Mouse (Mus musculus): Measurements from ENCODE around the gene Pik3c2a. TPM values are rescaled to one million over a fixed set of nuclear protein-coding genes. Genes with fewer than 3 reads are reported as not detected.
A peak's percentile ranks its signal among the peaks of the same experiment; 100 is the strongest.

Gene Pik3c2a
- 23.4 and 26.5 TPM in 2 replicates for polyA plus RNA-seq (2014; fragmentation: Nextera tagmentation; extraction: Ambion mirVana)

DNA sequence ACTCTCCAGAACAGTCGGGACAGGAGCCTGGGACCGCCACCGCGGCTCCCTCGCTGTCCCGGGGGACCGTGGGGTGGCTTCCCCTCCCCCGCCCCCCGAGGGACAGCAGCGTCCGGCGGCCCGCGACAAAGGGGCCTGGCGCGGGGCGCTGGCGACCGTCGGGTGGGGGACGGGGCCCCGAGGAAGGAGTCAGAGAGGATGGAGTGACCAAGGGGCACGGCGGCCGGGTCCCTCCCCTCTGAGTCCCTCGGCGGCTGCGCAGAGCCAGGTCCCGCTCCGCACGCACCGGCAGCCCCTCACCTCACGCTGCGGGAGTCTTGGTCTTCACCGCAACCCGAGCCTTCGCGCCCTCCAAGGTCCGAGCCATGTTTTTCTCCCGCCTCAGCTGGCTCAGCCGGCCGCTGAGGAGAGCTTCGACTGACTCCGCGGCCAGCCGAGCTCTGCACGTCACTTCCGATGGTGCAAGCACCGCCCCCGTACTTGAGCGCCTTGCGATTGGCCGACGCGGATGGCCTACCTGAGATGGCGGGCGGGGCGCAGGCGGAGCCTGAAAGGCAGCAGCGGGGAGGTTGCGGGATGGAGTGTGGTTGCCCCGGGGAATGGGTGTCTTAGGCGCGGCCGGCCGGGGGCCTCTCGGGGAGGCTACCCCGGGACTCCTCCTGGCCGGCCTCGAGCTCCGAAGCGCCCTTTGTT lies at the start of gene Pik3c2a:
Gene Pik3c2a, minus strand, starts transcription at position 446 of the 693 bp plus-strand sequence.
- under 1% methylated on average over 65 of the region's 72 CpGs for WGBS
- peak within 1 kb of the TSS; percentile 81 for H3K4me3 ChIP-seq (ENCODE audit: low read depth, low read length)
- ATAC-seq (ENCODE audit: low FRiP score) (peak; percentile 100), DNase-seq (ENCODE audit: low spot score) (peak; percentile 96)
- peak within 1 kb of the TSS; percentile 92 for H3K27ac ChIP-seq (ENCODE audit: low read depth, low read length)
- no peaks in the 10 kb centered on the region for H3K9me3 ChIP-seq (ENCODE audit: control insufficient read depth, low read length)
- no peaks in the 10 kb centered on the region for H3K36me3 ChIP-seq (ENCODE audit: control insufficient read depth, insufficient read depth, low read length)
- no peaks in the 10 kb centered on the region for H3K27me3 ChIP-seq (ENCODE audit: control insufficient read depth, insufficient read depth, low read length)
- peak within 1 kb of the TSS; percentile 88 for H3K9ac ChIP-seq (ENCODE audit: low read depth, low read length)
- peak within 1 kb of the TSS; percentile 81 for H3K4me2 ChIP-seq (replicated peaks; ENCODE audit: low read depth, low read length)
- H3K4me1 ChIP-seq (replicated peaks; ENCODE audit: control insufficient read depth, insufficient read depth, low read length), result peaks cover 5% of the 10 kb centered on the region; the same call in 1 of the 2 replicates

- no peaks in the 10 kb centered on the region for H3K36me3 ChIP-seq (ENCODE audit: control insufficient read depth, insufficient read depth, low read length)
- no peak for ATAC-seq (ENCODE audit: low FRiP score)
- no peaks in the 10 kb centered on the region for H3K27me3 ChIP-seq (ENCODE audit: control insufficient read depth, insufficient read depth, low read length)
- no peaks in the 10 kb centered on the region for H3K9me3 ChIP-seq (ENCODE audit: control insufficient read depth, low read length)
- no peak overlapping the region for H3K27ac ChIP-seq (ENCODE audit: low read depth, low read length)
- no peak overlapping the region for H3K4me2 ChIP-seq (replicated peaks; ENCODE audit: low read depth, low read length)
- WGBS, result 84% methylated on average over 4 of the region's 4 CpGs
- no peak for DNase-seq (ENCODE audit: low spot score)
- H3K4me3 ChIP-seq (ENCODE audit: low read depth, low read length), result no peak overlapping the region
- no peak overlapping the region for H3K9ac ChIP-seq (ENCODE audit: low read depth, low read length)
- H3K4me1 ChIP-seq (replicated peaks; ENCODE audit: control insufficient read depth, insufficient read depth, low read length), result no peaks in the 10 kb centered on the region
Observed at GRCm38 (mm10) chr7:116491113-116491512, 47.9 kb upstream of the Pik3c2a start.

- Histone ChIP-seq H3K9me3 (ENCODE audit: control insufficient read depth, low read length) (no peaks in the 10 kb centered on the region), H3K36me3 (ENCODE audit: control insufficient read depth, insufficient read depth, low read length) (no peaks in the 10 kb centered on the region), H3K27ac (ENCODE audit: low read depth, low read length) (no peak overlapping the region), H3K27me3 (ENCODE audit: control insufficient read depth, insufficient read depth, low read length) (no peaks in the 10 kb centered on the region), H3K4me2 (replicated peaks; ENCODE audit: low read depth, low read length) (no peak overlapping the region), H3K4me1 (replicated peaks; ENCODE audit: control insufficient read depth, insufficient read depth, low read length) (no peaks in the 10 kb centered on the region), H3K9ac (ENCODE audit: low read depth, low read length) (no peak overlapping the region), H3K4me3 (ENCODE audit: low read depth, low read length) (no peak overlapping the region)
- WGBS, result 86% methylated on average over 1 of the region's 1 CpGs
- DNase-seq (ENCODE audit: low spot score), result no peak
- no peak for ATAC-seq (ENCODE audit: low FRiP score)
Observed at GRCm38 (mm10) chr7:116485062-116485601, 41.9 kb upstream of the Pik3c2a start.

- Histone ChIP-seq H3K9me3 (ENCODE audit: control insufficient read depth, low read length) (no peaks in the 10 kb centered on the region), H3K36me3 (ENCODE audit: control insufficient read depth, insufficient read depth, low read length) (no peaks in the 10 kb centered on the region), H3K4me3 (ENCODE audit: low read depth, low read length) (no peak overlapping the region), H3K9ac (ENCODE audit: low read depth, low read length) (no peak overlapping the region), H3K4me2 (replicated peaks; ENCODE audit: low read depth, low read length) (no peak overlapping the region), H3K4me1 (replicated peaks; ENCODE audit: control insufficient read depth, insufficient read depth, low read length) (no peaks in the 10 kb centered on the region), H3K27ac (ENCODE audit: low read depth, low read length) (no peak overlapping the region), H3K27me3 (ENCODE audit: control insufficient read depth, insufficient read depth, low read length) (no peaks in the 10 kb centered on the region)
- 89% methylated on average over 5 of the region's 5 CpGs for WGBS
- no peak for DNase-seq (ENCODE audit: low spot score)
- ATAC-seq (ENCODE audit: low FRiP score), result no peak
Observed at GRCm38 (mm10) chr7:116484213-116484612, 41.0 kb upstream of the Pik3c2a start.

DNA sequence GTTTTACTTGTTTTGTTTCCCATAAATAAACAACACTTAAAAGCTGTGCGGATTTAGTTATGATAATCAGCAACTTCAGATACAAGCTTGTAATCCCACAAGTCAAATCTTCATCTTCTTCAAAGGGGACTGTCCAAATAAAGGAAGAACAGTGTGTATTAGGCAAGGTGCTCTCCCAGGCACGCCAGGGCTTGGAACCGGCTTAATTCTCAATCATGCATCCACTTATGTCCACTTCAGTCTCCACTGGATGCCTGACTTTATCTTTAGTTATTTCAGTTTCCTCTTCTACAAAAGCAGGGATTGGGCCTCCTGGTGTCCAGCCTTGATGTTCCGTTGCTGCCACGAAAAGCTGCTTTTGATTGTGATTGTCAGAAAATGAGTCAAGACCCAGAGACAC lies 40.5 kb upstream of the Pik3c2a start:
- Histone ChIP-seq H3K27me3 (ENCODE audit: control insufficient read depth, insufficient read depth, low read length) (no peaks in the 10 kb centered on the region), H3K36me3 (ENCODE audit: control insufficient read depth, insufficient read depth, low read length) (no peaks in the 10 kb centered on the region), H3K9ac (ENCODE audit: low read depth, low read length) (no peak overlapping the region), H3K4me3 (ENCODE audit: low read depth, low read length) (no peak overlapping the region), H3K4me2 (replicated peaks; ENCODE audit: low read depth, low read length) (no peak overlapping the region), H3K27ac (ENCODE audit: low read depth, low read length) (no peak overlapping the region), H3K9me3 (ENCODE audit: control insufficient read depth, low read length) (no peaks in the 10 kb centered on the region), H3K4me1 (replicated peaks; ENCODE audit: control insufficient read depth, insufficient read depth, low read length) (no peaks in the 10 kb centered on the region)
- DNase-seq (ENCODE audit: low spot score), result no peak
- WGBS, result 88% methylated on average over 5 of the region's 5 CpGs
- no peak for ATAC-seq (ENCODE audit: low FRiP score)

DNA sequence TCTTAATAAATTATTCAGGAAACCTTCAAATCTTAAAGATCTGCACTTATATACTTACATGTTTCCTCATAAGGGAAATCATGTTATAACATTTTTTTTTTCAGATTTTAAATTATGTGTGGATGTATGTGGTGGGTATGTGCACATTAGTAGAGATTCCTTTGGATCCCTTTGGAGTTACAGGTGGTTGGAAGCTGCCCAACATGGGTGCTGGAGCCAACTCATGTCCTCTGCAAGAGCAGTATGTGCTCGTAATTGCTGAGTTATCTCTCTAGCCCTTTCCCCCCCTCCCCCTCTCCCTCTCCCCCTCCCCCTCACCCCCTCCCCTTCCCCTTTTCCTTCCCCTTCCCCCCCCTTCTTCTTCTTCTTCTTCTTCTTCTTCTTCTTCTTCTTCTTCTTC lies 39.9 kb upstream of the Pik3c2a start:
- Histone ChIP-seq H3K27ac (ENCODE audit: low read depth, low read length) (no peak overlapping the region), H3K4me3 (ENCODE audit: low read depth, low read length) (no peak overlapping the region), H3K9me3 (ENCODE audit: control insufficient read depth, low read length) (no peaks in the 10 kb centered on the region), H3K36me3 (ENCODE audit: control insufficient read depth, insufficient read depth, low read length) (no peaks in the 10 kb centered on the region), H3K4me2 (replicated peaks; ENCODE audit: low read depth, low read length) (no peak overlapping the region), H3K9ac (ENCODE audit: low read depth, low read length) (no peak overlapping the region), H3K4me1 (replicated peaks; ENCODE audit: control insufficient read depth, insufficient read depth, low read length) (no peaks in the 10 kb centered on the region), H3K27me3 (ENCODE audit: control insufficient read depth, insufficient read depth, low read length) (no peaks in the 10 kb centered on the region)
- WGBS, result 53% methylated on average over 1 of the region's 1 CpGs
- no peak for ATAC-seq (ENCODE audit: low FRiP score)
- DNase-seq (ENCODE audit: low spot score), result no peak

GRCm38 (mm10) chr7:116476264-116476663 lies 33.0 kb upstream of the Pik3c2a start:
- Histone ChIP-seq H3K9ac (ENCODE audit: low read depth, low read length) (no peak overlapping the region), H3K27me3 (ENCODE audit: control insufficient read depth, insufficient read depth, low read length) (no peaks in the 10 kb centered on the region), H3K36me3 (ENCODE audit: control insufficient read depth, insufficient read depth, low read length) (no peaks in the 10 kb centered on the region), H3K4me3 (ENCODE audit: low read depth, low read length) (no peak overlapping the region), H3K9me3 (ENCODE audit: control insufficient read depth, low read length) (no peaks in the 10 kb centered on the region), H3K27ac (ENCODE audit: low read depth, low read length) (no peak overlapping the region), H3K4me2 (replicated peaks; ENCODE audit: low read depth, low read length) (no peak overlapping the region), H3K4me1 (replicated peaks; ENCODE audit: control insufficient read depth, insufficient read depth, low read length) (no peaks in the 10 kb centered on the region)
- ATAC-seq (ENCODE audit: low FRiP score) (no peak), DNase-seq (ENCODE audit: low spot score) (no peak)
- 89% methylated on average over 5 of the region's 5 CpGs for WGBS

DNA sequence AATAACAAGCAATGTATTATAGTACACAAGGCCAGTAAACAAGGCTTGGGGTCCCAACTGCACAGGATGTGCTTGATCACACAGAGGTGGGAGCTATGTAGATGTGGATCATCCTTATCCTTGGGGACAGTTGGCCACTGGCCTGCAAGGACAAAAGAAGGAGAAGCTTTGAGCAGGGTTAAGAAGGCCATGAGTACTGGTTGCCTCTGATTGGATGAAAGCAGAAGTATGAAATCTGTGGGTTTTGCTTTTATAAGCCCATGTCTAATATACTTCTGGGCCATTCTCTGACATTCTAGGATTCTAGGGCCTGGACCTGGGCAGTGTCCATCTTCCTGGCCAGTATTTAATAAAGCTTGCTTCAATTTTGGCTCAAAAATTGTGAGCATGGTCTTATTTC lies 32.6 kb upstream of the Pik3c2a start:
- DNase-seq (ENCODE audit: low spot score), result no peak
- no peak overlapping the region for H3K4me3 ChIP-seq (ENCODE audit: low read depth, low read length)
- H3K36me3 ChIP-seq (ENCODE audit: control insufficient read depth, insufficient read depth, low read length), result no peaks in the 10 kb centered on the region
- no peak for ATAC-seq (ENCODE audit: low FRiP score)
- H3K27me3 ChIP-seq (ENCODE audit: control insufficient read depth, insufficient read depth, low read length), result no peaks in the 10 kb centered on the region
- no peak overlapping the region for H3K27ac ChIP-seq (ENCODE audit: low read depth, low read length)
- H3K4me1 ChIP-seq (replicated peaks; ENCODE audit: control insufficient read depth, insufficient read depth, low read length), result no peaks in the 10 kb centered on the region
- no peak overlapping the region for H3K9ac ChIP-seq (ENCODE audit: low read depth, low read length)
- no peaks in the 10 kb centered on the region for H3K9me3 ChIP-seq (ENCODE audit: control insufficient read depth, low read length)
- H3K4me2 ChIP-seq (replicated peaks; ENCODE audit: low read depth, low read length), result no peak overlapping the region

DNA sequence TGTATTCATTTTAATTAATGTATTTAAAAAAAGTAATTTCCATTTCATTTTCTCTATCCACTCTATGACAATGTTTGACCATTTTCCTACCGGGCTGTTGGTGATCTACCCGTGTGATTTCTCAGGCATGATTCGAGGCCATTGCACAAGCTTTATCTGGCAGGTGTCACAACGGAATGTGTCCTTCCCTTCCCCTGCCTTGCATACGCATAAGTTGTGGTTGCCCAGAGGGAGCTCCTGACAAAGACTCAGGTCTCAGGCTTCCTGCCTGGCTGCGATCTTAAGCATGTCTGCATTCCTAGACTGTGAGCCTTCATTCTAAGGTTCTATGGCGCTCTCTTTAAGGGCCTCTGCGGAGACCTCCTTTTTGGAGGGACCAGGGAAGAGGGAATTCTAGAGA lies 18.9 kb upstream of the Pik3c2a start:
- DNase-seq (ENCODE audit: low spot score), result no peak
- Histone ChIP-seq H3K4me3 (ENCODE audit: low read depth, low read length) (no peak overlapping the region), H3K36me3 (ENCODE audit: control insufficient read depth, insufficient read depth, low read length) (no peaks in the 10 kb centered on the region), H3K4me2 (replicated peaks; ENCODE audit: low read depth, low read length) (no peak overlapping the region), H3K9ac (ENCODE audit: low read depth, low read length) (no peak overlapping the region), H3K9me3 (ENCODE audit: control insufficient read depth, low read length) (no peaks in the 10 kb centered on the region), H3K27ac (ENCODE audit: low read depth, low read length) (no peak overlapping the region), H3K27me3 (ENCODE audit: control insufficient read depth, insufficient read depth, low read length) (no peaks in the 10 kb centered on the region), H3K4me1 (replicated peaks; ENCODE audit: control insufficient read depth, insufficient read depth, low read length) (no peaks in the 10 kb centered on the region)
- ATAC-seq (ENCODE audit: low FRiP score), result no peak
- 61% methylated on average over 8 of the region's 8 CpGs for WGBS

Data from hindbrain, embryonic 11.5 days (tissue).